Mouse (Mus musculus): ENCODE data around the gene Card6. TPM values are rescaled to one million over a fixed set of nuclear protein-coding genes. Genes with fewer than 3 reads are reported as not detected.

The Card6 gene
- 0.77 and 1.3 TPM in 2 replicates for polyA plus RNA-seq (2015; fragmentation: Nextera tagmentation; extraction: Ambion mirVana)

GRCm38 (mm10) chr15:5107686-5108654 is at the start of gene Card6:
TSS of gene Card6 (minus strand) at chr15:5108539.
- no peak for ATAC-seq (ENCODE audit: insufficient number of reproducible peaks, insufficient read depth, low FRiP score, low TSS enrichment, low read depth)
- no peaks in the 10 kb centered on the region for H3K9me3 ChIP-seq
- no peaks in the 10 kb centered on the region for H3K36me3 ChIP-seq
- H3K4me2 ChIP-seq: peak within 1 kb of the TSS; percentile 38
- H3K4me1 ChIP-seq: no peaks in the 10 kb centered on the region
- no peak within 1 kb of the TSS; the same call in 1 of the 2 replicates for H3K27ac ChIP-seq
- H3K27me3 ChIP-seq: no peaks in the 10 kb centered on the region
- peak within 1 kb of the TSS; percentile 29 for H3K4me3 ChIP-seq
- H3K9ac ChIP-seq: peak within 1 kb of the TSS; percentile 37
- WGBS: 51% methylated on average over 21 of the region's 21 CpGs

- H3K36me3 ChIP-seq: peaks cover 11% of the 10 kb centered on the region
- no peak overlapping the region for H3K4me2 ChIP-seq
- H3K27ac ChIP-seq: no peak overlapping the region
- H3K27me3 ChIP-seq: no peaks in the 10 kb centered on the region
- no peak overlapping the region for H3K4me3 ChIP-seq
- H3K9ac ChIP-seq: no peak overlapping the region
- no peak for ATAC-seq (ENCODE audit: insufficient number of reproducible peaks, insufficient read depth, low FRiP score, low TSS enrichment, low read depth)
- WGBS: 69% methylated on average over 1 of the region's 1 CpGs
- peaks cover 11% of the 10 kb centered on the region; the same call in 1 of the 2 replicates for H3K4me1 ChIP-seq
- H3K9me3 ChIP-seq: no peaks in the 10 kb centered on the region
Measured at GRCm38 (mm10) chr15:5157386-5157785, 49.0 kb upstream of the Card6 start.

- Histone ChIP-seq H3K4me1 (peaks cover 11% of the 10 kb centered on the region; the same call in 1 of the 2 replicates), H3K36me3 (peaks cover 7% of the 10 kb centered on the region), H3K27me3 (no peaks in the 10 kb centered on the region), H3K9me3 (no peaks in the 10 kb centered on the region), H3K9ac (no peak overlapping the region), H3K4me3 (no peak overlapping the region), H3K27ac (no peak overlapping the region), H3K4me2 (no peak overlapping the region)
- ATAC-seq (ENCODE audit: insufficient number of reproducible peaks, insufficient read depth, low FRiP score, low TSS enrichment, low read depth): no peak
- WGBS: 91% methylated on average over 4 of the region's 4 CpGs
Measured at GRCm38 (mm10) chr15:5156355-5156754, 48.0 kb upstream of the Card6 start.

- no peak for ATAC-seq (ENCODE audit: insufficient number of reproducible peaks, insufficient read depth, low FRiP score, low TSS enrichment, low read depth)
- WGBS: 66% methylated on average over 5 of the region's 5 CpGs
- H3K9me3 ChIP-seq: no peaks in the 10 kb centered on the region
- no peak overlapping the region for H3K27ac ChIP-seq
- H3K36me3 ChIP-seq: no peaks in the 10 kb centered on the region
- no peaks in the 10 kb centered on the region for H3K27me3 ChIP-seq
- no peak overlapping the region for H3K4me3 ChIP-seq
- peaks cover 11% of the 10 kb centered on the region; the same call in 1 of the 2 replicates for H3K4me1 ChIP-seq
- H3K9ac ChIP-seq: no peak overlapping the region
- H3K4me2 ChIP-seq: no peak overlapping the region
Measured at GRCm38 (mm10) chr15:5155093-5155492, 46.8 kb upstream of the Card6 start.

- no peaks in the 10 kb centered on the region for H3K36me3 ChIP-seq
- H3K9me3 ChIP-seq: no peaks in the 10 kb centered on the region
- no peak overlapping the region for H3K9ac ChIP-seq
- H3K27me3 ChIP-seq: no peaks in the 10 kb centered on the region
- no peak for ATAC-seq (ENCODE audit: insufficient number of reproducible peaks, insufficient read depth, low FRiP score, low TSS enrichment, low read depth)
- no peak overlapping the region for H3K27ac ChIP-seq
- H3K4me2 ChIP-seq: no peak overlapping the region
- H3K4me3 ChIP-seq: no peak overlapping the region
- 84% methylated on average over 9 of the region's 9 CpGs for WGBS
- peaks cover 11% of the 10 kb centered on the region; the same call in 1 of the 2 replicates for H3K4me1 ChIP-seq
Measured at GRCm38 (mm10) chr15:5154621-5155020, 46.3 kb upstream of the Card6 start.

- 90% methylated on average over 6 of the region's 6 CpGs for WGBS
- H3K36me3 ChIP-seq: no peaks in the 10 kb centered on the region
Measured at GRCm38 (mm10) chr15:5152171-5152570, 43.8 kb upstream of the Card6 start.

GRCm38 (mm10) chr15:5149187-5149586 is 40.8 kb upstream of the Card6 start:
- Histone ChIP-seq H3K27ac (no peak overlapping the region), H3K9me3 (no peaks in the 10 kb centered on the region), H3K4me1 (peaks cover 21% of the 10 kb centered on the region), H3K27me3 (no peaks in the 10 kb centered on the region), H3K9ac (no peak overlapping the region), H3K4me2 (no peak overlapping the region), H3K36me3 (no peaks in the 10 kb centered on the region), H3K4me3 (no peak overlapping the region)
- ATAC-seq (ENCODE audit: insufficient number of reproducible peaks, insufficient read depth, low FRiP score, low TSS enrichment, low read depth): no peak
- WGBS: 63% methylated on average over 4 of the region's 4 CpGs

More at GRCm38 (mm10) chr15:5152171-5152570, 43.8 kb upstream of the Card6 start:
- H3K27ac ChIP-seq: no peak overlapping the region
- H3K9me3 ChIP-seq: no peaks in the 10 kb centered on the region
- H3K4me1 ChIP-seq: peaks cover 24% of the 10 kb centered on the region
- no peak overlapping the region for H3K9ac ChIP-seq
- ATAC-seq (ENCODE audit: insufficient number of reproducible peaks, insufficient read depth, low FRiP score, low TSS enrichment, low read depth): no peak
- no peak overlapping the region for H3K4me2 ChIP-seq
- H3K4me3 ChIP-seq: no peak overlapping the region
- H3K27me3 ChIP-seq: no peaks in the 10 kb centered on the region

- Histone ChIP-seq H3K4me3 (peak overlapping the region; percentile 87), H3K4me2 (peak overlapping the region; percentile 71), H3K4me1 (peaks cover 21% of the 10 kb centered on the region), H3K9me3 (no peaks in the 10 kb centered on the region), H3K27ac (no peak overlapping the region), H3K36me3 (no peaks in the 10 kb centered on the region), H3K9ac (peak overlapping the region; percentile 91), H3K27me3 (no peaks in the 10 kb centered on the region)
- 43% methylated on average over 9 of the region's 9 CpGs for WGBS
- no peak for ATAC-seq (ENCODE audit: insufficient number of reproducible peaks, insufficient read depth, low FRiP score, low TSS enrichment, low read depth)
Measured at GRCm38 (mm10) chr15:5145196-5145945, 37.0 kb upstream of the Card6 start.

GRCm38 (mm10) chr15:5144021-5144778 is 35.9 kb upstream of the Card6 start:
- under 1% methylated on average over 58 of the region's 61 CpGs for WGBS
- Histone ChIP-seq H3K9ac (peak overlapping the region; percentile 91), H3K4me3 (peak overlapping the region; percentile 87), H3K27ac (peak overlapping the region; percentile 94), H3K4me2 (peak overlapping the region; percentile 71), H3K4me1 (peaks cover 20% of the 10 kb centered on the region), H3K27me3 (no peaks in the 10 kb centered on the region), H3K36me3 (no peaks in the 10 kb centered on the region), H3K9me3 (no peaks in the 10 kb centered on the region)
- peak; percentile 81 for ATAC-seq (ENCODE audit: insufficient number of reproducible peaks, insufficient read depth, low FRiP score, low TSS enrichment, low read depth)

- Histone ChIP-seq H3K4me3 (peak within 1 kb of the TSS; percentile 87), H3K9ac (peak within 1 kb of the TSS; percentile 91), H3K36me3 (no peaks in the 10 kb centered on the region), H3K4me1 (peaks cover 15% of the 10 kb centered on the region), H3K4me2 (peak within 1 kb of the TSS; percentile 71), H3K27ac (peak within 1 kb of the TSS; percentile 94), H3K9me3 (no peaks in the 10 kb centered on the region), H3K27me3 (no peaks in the 10 kb centered on the region)
- ATAC-seq (ENCODE audit: insufficient number of reproducible peaks, insufficient read depth, low FRiP score, low TSS enrichment, low read depth): peak; percentile 84
- WGBS: under 1% methylated on average over 48 of the region's 80 CpGs
Measured at GRCm38 (mm10) chr15:5143361-5144020, 35.2 kb upstream of the Card6 start, which contains the start of gene Prkaa1. TSS of gene Prkaa1 (plus strand) at chr15:5143861.

All from embryonic facial prominence, embryonic 13.5 days (tissue).